9 mouse cellular contexts compared by ENCODE assay signal in the genomic region with DNA sequence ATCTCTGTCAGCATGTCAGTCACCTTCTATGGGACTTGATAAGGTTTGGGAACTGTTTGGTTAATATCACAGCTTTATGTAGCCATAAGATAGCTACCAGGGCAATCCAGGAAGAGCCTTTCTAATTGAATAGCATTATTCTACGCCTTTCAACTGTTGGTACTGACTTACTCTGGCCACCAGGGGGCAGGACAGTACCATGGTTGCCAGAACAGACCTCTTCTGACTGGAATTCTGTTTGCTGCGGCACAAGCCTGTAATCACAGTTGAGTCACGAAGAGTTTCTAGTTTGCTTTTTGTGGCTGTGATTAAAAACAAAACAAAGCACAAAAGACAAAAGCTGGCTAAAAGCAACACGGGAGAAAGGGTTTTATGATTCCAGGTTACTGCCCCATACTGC. TPM values are rescaled to one million over a fixed set of nuclear protein-coding genes. Genes with fewer than 3 reads are reported as not detected.
DNase-seq lines count a peak whose midpoint lies in the region; ATAC-seq and TF ChIP-seq lines count a peak whose summit lies in the region.
"Had no signal": no experiment of that assay in that cellular context is flagged by ENCODE, and none has a peak within 500 bp of the region (broad histone marks: within the 10 kb centered on the region; RNA-seq: fewer than 3 reads in every experiment).

No protein-coding gene starts in this region.

- no peak overlapping the region for H3K9ac ChIP-seq in ES-E14 (ENCODE audit: insufficient read depth, low read depth, low read length, poor library complexity, severe bottlenecking)
- no peak overlapping the region for H3K9ac ChIP-seq in forebrain, embryonic 11.5 days (ENCODE audit: low read length)
- H3K9ac ChIP-seq: limb, embryonic 12.5 days had no signal

- H3K36me3 ChIP-seq in ES-E14 (ENCODE audit: control insufficient read depth, insufficient read depth, low read length, poor library complexity, severe bottlenecking), result no peaks in the 10 kb centered on the region
- H3K36me3 ChIP-seq in forebrain, embryonic 11.5 days (ENCODE audit: control insufficient read depth, insufficient read depth, low read length), result no peaks in the 10 kb centered on the region
- H3K36me3 ChIP-seq: limb, embryonic 12.5 days had no signal

- H3K4me3 ChIP-seq in ES-E14 (ENCODE audit: insufficient read depth in 1 of 2, low read depth in 1 of 2, low read length in 2 of 2, poor library complexity in 1 of 2, severe bottlenecking in 1 of 2), result no peak overlapping the region
- H3K4me3 ChIP-seq in forebrain, embryonic 11.5 days (ENCODE audit: low read depth, low read length), result no peak overlapping the region
- no peak overlapping the region for H3K4me3 ChIP-seq in layer of hippocampus, adult 2 months
- H3K4me3 ChIP-seq in lung, adult 2 months (replicated peaks; ENCODE audit: extremely low read depth, low read depth, low read length), result no peak overlapping the region
- H3K4me3 ChIP-seq: limb, embryonic 12.5 days had no signal

- no peak for TF ChIP-seq POLR2A in brain, embryonic 14.5 days (IDR thresholded peaks at IDR 0.05; ENCODE audit: borderline replicate concordance, extremely low read depth, insufficient read depth, insufficient read length, poor library complexity, severe bottlenecking)
- no peak for TF ChIP-seq POLR2A in lung, adult 2 months (IDR thresholded peaks at IDR 0.05; ENCODE audit: borderline replicate concordance, extremely low read depth, low read depth, low read length)

- H3K9me3 ChIP-seq in ES-E14 (ENCODE audit: control insufficient read depth, insufficient read depth, low read depth, low read length), result no peaks in the 10 kb centered on the region
- no peaks in the 10 kb centered on the region for H3K9me3 ChIP-seq in forebrain, embryonic 11.5 days (ENCODE audit: control insufficient read depth, low read length)
- H3K9me3 ChIP-seq: limb, embryonic 12.5 days had no signal

- 12% methylated on average over 4 of the region's 4 CpGs for WGBS in forebrain, embryonic 11.5 days
- 4% methylated on average over 4 of the region's 4 CpGs for WGBS in lung, adult 2 months

- H3K27ac ChIP-seq in ES-E14 (ENCODE audit: insufficient read depth, low read depth, low read length, poor library complexity, severe bottlenecking), result no peak overlapping the region
- H3K27ac ChIP-seq in forebrain, embryonic 11.5 days (ENCODE audit: low read depth, low read length), result no peak overlapping the region
- no peak overlapping the region for H3K27ac ChIP-seq in layer of hippocampus, adult 2 months
- H3K27ac ChIP-seq: limb, embryonic 12.5 days had no signal

- H3K27me3 ChIP-seq in forebrain, embryonic 11.5 days (ENCODE audit: control insufficient read depth, insufficient read depth, low read length), result no peaks in the 10 kb centered on the region

- DNase-seq in ES-E14 (ENCODE audit: low read depth, low spot score), result no peak
- DNase-seq in brain, embryonic 14.5 days (ENCODE audit: low read depth), result peak; percentile 88
- DNase-seq in forebrain, embryonic 11.5 days (ENCODE audit: low spot score), result peak; percentile 88
- peak; percentile 82 to 92 for DNase-seq in layer of hippocampus, adult 2 months (ENCODE audit: low spot score in 2 of 2)
- DNase-seq in lung, adult 2 months, result peak; percentile 66
- DNase-seq in ovary, postnatal 14 days (ENCODE audit: low spot score), result peak; percentile 67
- peak; percentile 38 to 79 for DNase-seq in thymus, postnatal 10 days (ENCODE audit: low spot score in 2 of 2)

- no peak overlapping the region for H3K4me2 ChIP-seq in forebrain, embryonic 11.5 days (ENCODE audit: low read depth, low read length, severe bottlenecking)
- H3K4me2 ChIP-seq: limb, embryonic 12.5 days had no signal

- in situ Hi-C loops in ES-E14 (cut with MboI; ENCODE audit: low sequenced_read_pairs in 2 of 2, unreplicated experiment in 2 of 2), result no loop called here

- peak; percentile 79; the same call in 1 of the 2 replicates for TF ChIP-seq CTCF in brain, embryonic 14.5 days (IDR thresholded peaks at IDR 0.05; ENCODE audit: borderline replicate concordance, extremely low read depth, insufficient read depth, insufficient read length)
- peak; percentile 96 for TF ChIP-seq CTCF in layer of hippocampus, adult 2 months (conservative IDR thresholded peaks at IDR 0.05)
- peak; percentile 72 for TF ChIP-seq CTCF in lung, adult 2 months (IDR thresholded peaks at IDR 0.05; ENCODE audit: insufficient read depth, low read length)

- peak; percentile 66 for ATAC-seq in forebrain, embryonic 11.5 days (replicated peaks; ENCODE audit: low FRiP score)
- ATAC-seq in hematopoietic stem cell, adult 5-6 weeks (replicated peaks in 1 of 2; ENCODE audit: insufficient read depth in 1 of 2, low FRiP score in 2 of 2, low TSS enrichment in 1 of 2, low read depth in 1 of 2, poor library complexity in 2 of 2, severe bottlenecking in 2 of 2), result peak; percentile 82 to 87

- no peaks in the 10 kb centered on the region for H3K4me1 ChIP-seq in ES-E14 (ENCODE audit: control insufficient read depth in 2 of 2, insufficient read depth in 2 of 2, low read length in 2 of 2, poor library complexity in 1 of 2)
- H3K4me1 ChIP-seq in forebrain, embryonic 11.5 days (replicated peaks; ENCODE audit: control insufficient read depth, insufficient read depth, low read length), result no peaks in the 10 kb centered on the region
- no peaks in the 10 kb centered on the region for H3K4me1 ChIP-seq in lung, adult 2 months (ENCODE audit: control insufficient read depth, insufficient read depth, low read length)
- H3K4me1 ChIP-seq: limb, embryonic 12.5 days had no signal

TF ChIP-seq in ES-E14, 5 proteins besides CTCF, POLR2A, EP300 and RAD21:
- TF ChIP-seq ZC3H11A (IDR thresholded peaks at IDR 0.05; ENCODE audit: borderline replicate concordance, low read depth, low read length) (peak; percentile 99), MAFK (IDR thresholded peaks at IDR 0.05; ENCODE audit: insufficient read depth, low read depth, low read length) (no peak)

RNA-seq across cellular contexts. Expression of a gene that starts 8.9 kb away (rescaled TPM):
- 2.7 and 5.4 TPM in 2 replicates for total RNA-seq in ES-E14 (2012; rRNA removed)
- 0.08 and 0.35 TPM in 2 replicates for polyA plus RNA-seq in brain, embryonic 14.5 days (2012; rRNA removed)
- polyA plus RNA-seq in forebrain, embryonic 11.5 days (2014; fragmentation: Nextera tagmentation; extraction: Ambion mirVana), result 1.9 and 3.2 TPM in 2 replicates
- not detected in 2 replicates for total RNA-seq in hematopoietic stem cell, adult 5-6 weeks (2017)
- total RNA-seq in layer of hippocampus, adult 2 months (2021), result 100 to 1,000 TPM; 305 to 312 TPM
- not detected in 2 replicates for polyA plus RNA-seq in lung, adult 2 months (2012; rRNA removed)
- polyA plus RNA-seq: limb, embryonic 12.5 days had no signal

RNA-seq across cellular contexts. Expression of a gene that starts 13.2 kb away (rescaled TPM):
- 2,665 and 2,882 TPM in 2 replicates for total RNA-seq in ES-E14 (2012; rRNA removed)
- 1,952 and 2,264 TPM in 2 replicates for polyA plus RNA-seq in brain, embryonic 14.5 days (2012; rRNA removed)
- polyA plus RNA-seq in forebrain, embryonic 11.5 days (2014; fragmentation: Nextera tagmentation; extraction: Ambion mirVana), result 1,443 and 1,598 TPM in 2 replicates
- 4,483 and 5,767 TPM in 2 replicates for total RNA-seq in hematopoietic stem cell, adult 5-6 weeks (2017)
- total RNA-seq in layer of hippocampus, adult 2 months (2021), result 100 to 1,000 TPM; 440 to 441 TPM
- 1,383 and 1,388 TPM in 2 replicates for polyA plus RNA-seq in lung, adult 2 months (2012; rRNA removed)

RNA-seq across cellular contexts. Expression of a gene that starts 30.5 kb away (rescaled TPM):
- 37.4 and 39.5 TPM in 2 replicates for total RNA-seq in ES-E14 (2012; rRNA removed)
- polyA plus RNA-seq in brain, embryonic 14.5 days (2012; rRNA removed), result 29.0 and 30.3 TPM in 2 replicates
- polyA plus RNA-seq in forebrain, embryonic 11.5 days (2014; fragmentation: Nextera tagmentation; extraction: Ambion mirVana), result 33.7 and 38.1 TPM in 2 replicates
- 15.3 and 20.5 TPM in 2 replicates for total RNA-seq in hematopoietic stem cell, adult 5-6 weeks (2017)
- 10 to 100 TPM; 26.1 to 26.4 TPM for total RNA-seq in layer of hippocampus, adult 2 months (2021)
- 34.2 and 41.9 TPM in 2 replicates for polyA plus RNA-seq in lung, adult 2 months (2012; rRNA removed)

RNA-seq across cellular contexts. Expression of a gene that starts 48.7 kb away (rescaled TPM):
- 0.40 and 1.3 TPM in 2 replicates for total RNA-seq in ES-E14 (2012; rRNA removed)
- 0.08 and 0.19 TPM in 2 replicates for polyA plus RNA-seq in brain, embryonic 14.5 days (2012; rRNA removed)
- polyA plus RNA-seq in forebrain, embryonic 11.5 days (2014; fragmentation: Nextera tagmentation; extraction: Ambion mirVana), result not detected in 2 replicates
- total RNA-seq in hematopoietic stem cell, adult 5-6 weeks (2017), result 0.89 TPM in 1 of 2 replicates, not detected in the other
- not detected for total RNA-seq in layer of hippocampus, adult 2 months (2021)
- polyA plus RNA-seq in lung, adult 2 months (2012; rRNA removed), result 1.3 and 1.5 TPM in 2 replicates
- polyA plus RNA-seq: limb, embryonic 12.5 days had no signal

Comparison
In these comparisons a context has a peak if more than half of its experiments do, and no peak if none do; other contexts are left out.
1. RNA of a gene that starts 8.9 kb away (total RNA-seq): 305 to 312 TPM in layer of hippocampus, adult 2 months; 2.7 to 5.4 TPM in ES-E14 and not detected in hematopoietic stem cell, adult 5-6 weeks; every median in the first group is over 10 times any median in the second.
2. Peak in every context shown above with its lines, with median percentiles within 50 percentile points of each other: CTCF ChIP-seq.